Mouse (Mus musculus) lung, postnatal 25 days (tissue): ENCODE results near the gene Rad54l.

Source experiments
- DNase-seq: peaks from one replicate; pipeline ENCODE4 v3.0.0; 2022; ENCODE audit warnings: low spot score

Gene Rad54l

GRCm38 (mm10) chr4:116073146-116073545, 50.3 kb downstream of the Rad54l start:
- DNase-seq = no peak

- DNase-seq = no peak
These were observed 53.4 kb downstream of the Rad54l start for GRCm38 (mm10) chr4:116070116-116070515.

GRCm38 (mm10) chr4:116063855-116064254, 59.6 kb downstream of the Rad54l start:
- no peak for DNase-seq

- no peak for DNase-seq
These were observed 64.3 kb downstream of the Rad54l start for GRCm38 (mm10) chr4:116059012-116059726.

- DNase-seq = no peak
These were observed 65.9 kb downstream of the Rad54l start for GRCm38 (mm10) chr4:116057559-116057958.

- DNase-seq = peak; percentile 93
These were observed 70.0 kb downstream of the Rad54l start, which contains the start of gene Nsun4 for GRCm38 (mm10) chr4:116053399-116053961. Gene Nsun4, minus strand, starts transcription at chr4:116053876.

GRCm38 (mm10) chr4:116052526-116053293, 70.8 kb downstream of the Rad54l start:
- peak; percentile 71 for DNase-seq

- no peak for DNase-seq
These were observed 74.3 kb downstream of the Rad54l start for GRCm38 (mm10) chr4:116049211-116049610.

- peak; percentile 91 for DNase-seq
These were observed 75.2 kb downstream of the Rad54l start for GRCm38 (mm10) chr4:116048130-116048920.

GRCm38 (mm10) chr4:116047681-116048080, 75.8 kb downstream of the Rad54l start:
- DNase-seq = no peak

- no peak for DNase-seq
These were observed 76.9 kb downstream of the Rad54l start for GRCm38 (mm10) chr4:116046604-116047003.
